Mouse (Mus musculus) embryonic fibroblast, embryonic 13.5 days (primary cell): ENCODE measurements around the gene C2.

ENCODE experiments used
- CTCF ChIP-seq: IDR thresholded peaks from 2 replicates; pipeline ENCODE4 v1.5.1; 2011; ENCODE audit warnings: mild to moderate bottlenecking, control low read depth, low read length, moderate library complexity, borderline replicate concordance; ENCODE audit not compliant: insufficient read depth
- POLR2A ChIP-seq: IDR thresholded peaks from 2 replicates; pipeline ENCODE4 v1.6.1; 2011; ENCODE audit warnings: low read depth, mild to moderate bottlenecking, control low read depth, low read length, moderate library complexity

DNA sequence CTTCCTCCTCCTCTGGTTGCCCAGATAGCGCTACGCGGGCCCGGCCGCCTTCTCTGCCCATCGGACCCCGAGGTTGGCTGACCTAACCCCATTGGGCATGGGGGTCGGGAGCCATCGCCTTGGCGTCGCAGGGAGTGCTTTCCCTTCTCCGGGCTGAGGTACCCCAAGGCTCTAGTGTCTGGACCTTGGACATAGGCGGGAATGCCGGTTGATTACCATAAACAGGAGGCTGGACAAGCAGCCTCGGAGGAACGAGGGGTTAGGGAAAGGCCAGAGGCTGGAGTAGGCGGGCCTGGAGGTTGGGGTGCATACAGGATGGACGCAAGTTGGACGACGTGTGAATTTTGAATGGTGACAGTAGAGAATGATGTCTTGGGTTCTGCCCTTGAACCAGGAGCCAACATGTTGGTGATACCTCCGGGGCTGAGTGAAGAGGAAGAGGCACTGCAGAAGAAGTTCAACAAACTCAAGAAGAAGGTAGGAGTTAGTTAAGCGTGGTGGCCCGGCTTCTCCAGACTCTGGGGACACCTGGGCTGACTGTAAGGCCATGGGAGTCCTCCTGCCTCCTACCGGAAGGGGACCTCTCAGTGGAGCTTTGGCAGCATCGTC is 47.4 kb downstream of the C2 start:
- TF ChIP-seq CTCF = no peak
- no peak for TF ChIP-seq POLR2A
